Mouse (Mus musculus): ENCODE measurements around the gene Tcf7l2.
A peak's percentile ranks its signal among the peaks of the same experiment; 100 is the strongest.

Gene Tcf7l2

GRCm38 (mm10) chr19:55732499-55732898 is 9.1 kb upstream of the Tcf7l2 start:
- no peak for DNase-seq (ENCODE audit: low spot score in 2 of 2)

- no peak for DNase-seq (ENCODE audit: low spot score in 2 of 2)
These were observed 8.6 kb upstream of the Tcf7l2 start for GRCm38 (mm10) chr19:55732994-55733393.

GRCm38 (mm10) chr19:55736016-55736415 is 5.6 kb upstream of the Tcf7l2 start:
- no peak for DNase-seq (ENCODE audit: low spot score in 2 of 2)

- no peak for DNase-seq (ENCODE audit: low spot score in 2 of 2)
These were observed 1.9 kb upstream of the Tcf7l2 start for GRCm38 (mm10) chr19:55739713-55740112.

- DNase-seq (ENCODE audit: low spot score in 2 of 2) = no peak
These were observed 724 bp upstream of the Tcf7l2 start for GRCm38 (mm10) chr19:55740753-55741438.

GRCm38 (mm10) chr19:55742386-55743000 is 873 bp downstream of the Tcf7l2 start:
- DNase-seq (ENCODE audit: low spot score in 2 of 2) = peak; percentile 32 to 42

DNA sequence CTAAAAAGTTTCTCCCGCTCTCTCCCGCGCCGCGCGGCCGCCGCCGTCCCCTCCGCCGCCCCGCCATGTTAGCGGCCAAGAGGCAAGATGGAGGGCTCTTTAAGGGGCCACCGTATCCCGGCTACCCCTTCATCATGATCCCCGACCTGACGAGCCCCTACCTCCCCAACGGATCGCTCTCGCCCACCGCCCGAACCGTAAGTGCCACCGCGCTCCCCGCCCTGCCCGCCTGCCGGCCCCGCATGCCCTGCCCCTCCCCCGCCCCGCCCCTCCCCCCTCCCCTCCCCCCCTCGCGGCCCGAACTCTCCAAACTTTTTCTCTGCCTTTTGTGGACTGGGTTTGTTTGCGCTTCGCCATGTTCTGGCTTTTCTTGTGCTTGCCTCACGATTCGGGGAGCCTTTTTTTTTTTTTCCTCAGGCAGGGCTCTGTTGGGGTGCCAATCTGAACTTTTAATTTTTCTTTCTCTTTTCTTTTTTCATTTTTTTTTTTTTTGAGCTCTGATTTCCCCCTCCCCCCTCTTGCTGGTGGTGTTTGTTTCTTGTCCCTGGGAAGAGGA is 1.5 kb downstream of the Tcf7l2 start:
- peak; percentile 30 to 36 for DNase-seq (ENCODE audit: low spot score in 2 of 2)

GRCm38 (mm10) chr19:55743557-55744441 is 2.2 kb downstream of the Tcf7l2 start:
- DNase-seq (ENCODE audit: low spot score in 2 of 2) = peak; percentile 25 to 40

- DNase-seq (ENCODE audit: low spot score in 2 of 2) = no peak
These were observed 3.1 kb downstream of the Tcf7l2 start for GRCm38 (mm10) chr19:55744576-55745191.

GRCm38 (mm10) chr19:55745192-55745578 is 3.6 kb downstream of the Tcf7l2 start:
- no peak for DNase-seq (ENCODE audit: low spot score in 2 of 2)

GRCm38 (mm10) chr19:55746241-55746640 is 4.6 kb downstream of the Tcf7l2 start:
- no peak for DNase-seq (ENCODE audit: low spot score in 2 of 2)

GRCm38 (mm10) chr19:55747237-55747925 is 5.8 kb downstream of the Tcf7l2 start:
- no peak for DNase-seq (ENCODE audit: low spot score in 2 of 2)

DNA sequence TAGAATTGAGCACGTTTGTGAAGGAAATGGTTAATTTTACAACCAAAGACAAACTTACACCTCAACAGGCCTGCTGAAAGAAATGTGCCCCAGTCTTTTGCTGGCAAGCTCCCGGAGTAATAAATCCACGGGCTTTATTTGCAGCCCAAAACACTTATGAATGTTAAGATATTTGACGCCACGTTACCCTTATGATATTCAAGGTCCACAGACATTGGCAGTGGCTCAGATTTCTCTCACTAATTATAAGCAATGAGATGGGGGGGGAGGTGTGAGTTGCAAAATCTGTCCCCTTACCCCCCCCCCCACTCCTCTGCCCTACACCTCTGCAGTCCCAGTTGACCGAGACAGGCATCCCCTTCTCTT is 6.3 kb downstream of the Tcf7l2 start:
- DNase-seq (ENCODE audit: low spot score in 2 of 2) = no peak

- DNase-seq (ENCODE audit: low spot score in 2 of 2) = no peak
These were observed 7.2 kb downstream of the Tcf7l2 start for GRCm38 (mm10) chr19:55748801-55749200.

- no peak for DNase-seq (ENCODE audit: low spot score in 2 of 2)
These were observed 7.9 kb downstream of the Tcf7l2 start for GRCm38 (mm10) chr19:55749532-55749931.

DNA sequence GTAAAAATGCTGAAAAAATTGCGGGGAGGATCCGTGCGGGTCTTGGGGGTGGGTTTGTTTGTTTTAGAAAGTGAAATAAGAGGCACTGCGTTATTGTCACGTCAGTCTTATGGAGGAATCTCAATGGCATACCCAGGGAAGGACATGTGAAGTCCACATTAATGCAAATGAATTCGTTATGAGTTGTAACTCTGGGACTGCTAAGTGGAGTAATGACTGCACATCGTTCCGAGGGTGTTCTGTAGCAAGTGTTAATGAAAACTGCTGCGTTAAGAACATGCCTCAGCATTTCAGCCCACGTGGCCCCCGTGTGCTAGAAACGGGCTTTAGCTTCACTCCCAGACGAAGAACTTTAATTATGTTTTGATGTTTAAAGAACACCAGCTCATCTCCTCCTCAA is 8.4 kb downstream of the Tcf7l2 start:
- no peak for DNase-seq (ENCODE audit: low spot score in 2 of 2)

GRCm38 (mm10) chr19:55750465-55750864 is 8.8 kb downstream of the Tcf7l2 start:
- no peak for DNase-seq (ENCODE audit: low spot score in 2 of 2)

DNA sequence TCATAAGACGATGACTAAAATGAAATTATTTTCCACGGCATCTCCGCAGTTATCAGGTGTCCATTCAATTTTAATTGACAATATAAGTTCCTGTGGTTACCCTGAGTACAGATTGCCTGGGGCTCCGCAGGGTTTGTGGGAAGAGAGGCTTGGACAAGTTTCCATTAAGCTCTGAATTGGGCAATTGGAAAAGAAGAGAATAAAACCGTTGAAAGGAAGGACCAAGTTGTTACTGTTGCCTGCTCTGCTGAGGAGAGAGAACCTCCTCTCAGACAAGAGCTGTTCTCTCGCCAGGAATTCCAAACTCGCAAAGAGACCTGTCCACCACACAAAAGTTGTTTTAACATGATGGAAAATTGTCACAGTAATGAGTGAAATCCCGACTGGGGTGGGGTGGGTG is 11.2 kb downstream of the Tcf7l2 start:
- DNase-seq (ENCODE audit: low spot score in 2 of 2) = no peak

- no peak for DNase-seq (ENCODE audit: low spot score in 2 of 2)
These were observed 12.7 kb downstream of the Tcf7l2 start for GRCm38 (mm10) chr19:55754303-55754702.

- no peak for DNase-seq (ENCODE audit: low spot score in 2 of 2)
These were observed 13.8 kb downstream of the Tcf7l2 start for GRCm38 (mm10) chr19:55755462-55755861.

GRCm38 (mm10) chr19:55756707-55757106 is 15.1 kb downstream of the Tcf7l2 start:
- no peak for DNase-seq (ENCODE audit: low spot score in 2 of 2)

All from spleen, postnatal 10 days (tissue).